8 mouse cellular contexts compared by ENCODE assay signal in genomic region chr5:122263933-122264905, GRCm38 (mm10). TPM values are rescaled to one million over a fixed set of nuclear protein-coding genes. Genes with fewer than 3 reads are reported as not detected.
DNase-seq lines count a peak whose midpoint lies in the region; ATAC-seq and TF ChIP-seq lines count a peak whose summit lies in the region.

TSS of gene Tctn1 (minus strand) at chr5:122264460.

- peak; percentile 47 to 78; a peak in 2 of 4 replicates for TF ChIP-seq POLR2A in MEL (IDR thresholded peaks at IDR 0.05; ENCODE audit: control insufficient read depth in 1 of 2, insufficient read depth in 1 of 2, low read depth in 1 of 2, low read length in 2 of 2, poor library complexity in 1 of 2)
- peak; percentile 51; the same call in 1 of the 2 replicates for TF ChIP-seq POLR2A in cerebellum, adult 2 months (IDR thresholded peaks at IDR 0.05; ENCODE audit: borderline replicate concordance, insufficient read depth, low read length)

- peaks cover 2 to 20% of the 10 kb centered on the region in 2 experiments; a peak in 3 of 4 replicates for H3K4me1 ChIP-seq in MEL (ENCODE audit: control insufficient read depth in 1 of 2, insufficient read depth in 2 of 2, low read length in 2 of 2)
- no peaks in the 10 kb centered on the region for H3K4me1 ChIP-seq in cerebellum, adult 2 months (ENCODE audit: control insufficient read depth, insufficient read depth, low read length)
- H3K4me1 ChIP-seq in forebrain, postnatal 0 days (ENCODE audit: insufficient read depth), result no peaks in the 10 kb centered on the region
- peaks cover 5% of the 10 kb centered on the region; the same call in 1 of the 2 replicates for H3K4me1 ChIP-seq in lung, embryonic 16.5 days (replicated peaks; ENCODE audit: control insufficient read depth, insufficient read depth, low read length)

- H3K79me2 ChIP-seq in MEL (ENCODE audit: control insufficient read depth, insufficient read depth, low read length, poor library complexity), result peaks cover 3% of the 10 kb centered on the region; the same call in 1 of the 2 replicates

- peak within 1 kb of the TSS; percentile 75 to 85 for H3K4me3 ChIP-seq in MEL (ENCODE audit: control insufficient read depth in 1 of 2, insufficient read depth in 1 of 2, low read depth in 2 of 2, low read length in 2 of 2)
- peak within 1 kb of the TSS; percentile 92 for H3K4me3 ChIP-seq in cerebellum, adult 2 months (replicated peaks; ENCODE audit: insufficient read depth, low read depth, low read length)
- peak within 1 kb of the TSS; percentile 79 for H3K4me3 ChIP-seq in forebrain, postnatal 0 days (ENCODE audit: low read depth, low read length)
- peak within 1 kb of the TSS; percentile 78 for H3K4me3 ChIP-seq in lung, embryonic 16.5 days (ENCODE audit: low read length)

- peak within 1 kb of the TSS; percentile 84 for H3K4me2 ChIP-seq in forebrain, postnatal 0 days (ENCODE audit: low read depth)
- H3K4me2 ChIP-seq in lung, embryonic 16.5 days (ENCODE audit: low read depth, low read length), result peak within 1 kb of the TSS; percentile 67

- TF ChIP-seq CTCF in MEL (IDR thresholded peaks at IDR 0.05 in 2 of 3, conservative IDR thresholded peaks at IDR 0.05 in 1 of 3; ENCODE audit: control insufficient read depth in 1 of 3, insufficient read depth in 1 of 3, low read depth in 2 of 3, low read length in 3 of 3, poor library complexity in 1 of 3, severe bottlenecking in 1 of 3), result no peak
- TF ChIP-seq CTCF in cerebellum, adult 2 months (IDR thresholded peaks at IDR 0.05; ENCODE audit: borderline replicate concordance, insufficient read depth, low read depth, low read length), result no peak
- 0 out of 2 replicates have a peak, but pooled peaks have one; percentile 5 for TF ChIP-seq CTCF in forebrain, postnatal 0 days (IDR thresholded peaks at IDR 0.05; ENCODE audit: low read depth)

- H3K9me3 ChIP-seq in MEL (replicated peaks; ENCODE audit: insufficient read depth, low read length), result no peaks in the 10 kb centered on the region
- no peaks in the 10 kb centered on the region for H3K9me3 ChIP-seq in forebrain, postnatal 0 days (ENCODE audit: low read length)
- no peaks in the 10 kb centered on the region for H3K9me3 ChIP-seq in lung, embryonic 16.5 days (ENCODE audit: control insufficient read depth, low read length)

- WGBS in cerebellum, adult 2 months, result under 1% methylated on average over 49 of the region's 49 CpGs
- 2% methylated on average over 49 of the region's 49 CpGs for WGBS in forebrain, postnatal 0 days
- under 1% methylated on average over 49 of the region's 49 CpGs for WGBS in lung, embryonic 16.5 days

- no peaks in the 10 kb centered on the region for H3K27me3 ChIP-seq in MEL (ENCODE audit: control insufficient read depth in 1 of 2, insufficient read depth in 2 of 2, low read length in 2 of 2)
- no peaks in the 10 kb centered on the region for H3K27me3 ChIP-seq in cerebellum, adult 2 months (ENCODE audit: control insufficient read depth, insufficient read depth, low read length)
- no peaks in the 10 kb centered on the region for H3K27me3 ChIP-seq in forebrain, postnatal 0 days (ENCODE audit: insufficient read depth, low read length)
- no peaks in the 10 kb centered on the region for H3K27me3 ChIP-seq in lung, embryonic 16.5 days (ENCODE audit: control insufficient read depth, insufficient read depth, low read depth, low read length)

- H3K36me3 ChIP-seq in MEL (ENCODE audit: control insufficient read depth in 1 of 2, insufficient read depth in 2 of 2, low read length in 2 of 2), result peaks cover 0 to 21% of the 10 kb centered on the region in 2 experiments; a peak in 2 of 4 replicates
- H3K36me3 ChIP-seq in forebrain, postnatal 0 days (ENCODE audit: insufficient read depth), result peaks cover 14% of the 10 kb centered on the region
- H3K36me3 ChIP-seq in lung, embryonic 16.5 days (ENCODE audit: control insufficient read depth, insufficient read depth, low read length), result no peaks in the 10 kb centered on the region

- peak; percentile 97 for DNase-seq in MEL (ENCODE audit: low read depth, low spot score)
- peak; percentile 87 to 91 for DNase-seq in cerebellum, adult 2 months
- peak; percentile 95 for DNase-seq in forebrain, postnatal 0 days
- DNase-seq in heart, postnatal 4 days, result peak; percentile 93
- DNase-seq in layer of hippocampus, adult 8-10 months (ENCODE audit: low spot score in 2 of 2), result peak; percentile 74 to 75
- DNase-seq in ovary, postnatal 10 days (ENCODE audit: low spot score), result peak; percentile 69
- peak; percentile 88 to 92 for DNase-seq in thymus, postnatal 10 days (ENCODE audit: low spot score in 2 of 2)

- peak within 1 kb of the TSS; percentile 82 for H3K9ac ChIP-seq in MEL (ENCODE audit: control insufficient read depth, low read depth, low read length, poor library complexity, severe bottlenecking)
- H3K9ac ChIP-seq in forebrain, postnatal 0 days, result peak within 1 kb of the TSS; percentile 87
- H3K9ac ChIP-seq in lung, embryonic 16.5 days (ENCODE audit: low read length), result peak within 1 kb of the TSS; percentile 86

- no peak; the same call in 1 of the 2 replicates for TF ChIP-seq RAD21 in MEL (IDR thresholded peaks at IDR 0.05; ENCODE audit: low read depth, low read length)

- peak; percentile 99 for ATAC-seq in forebrain, postnatal 0 days
- ATAC-seq in lung, embryonic 16.5 days (ENCODE audit: low read depth), result peak; percentile 100

- no peak for TF ChIP-seq EP300 in MEL (IDR thresholded peaks at IDR 0.05; ENCODE audit: low read depth in 1 of 2, low read length in 2 of 2)

- peak within 1 kb of the TSS; percentile 77 for H3K27ac ChIP-seq in MEL (ENCODE audit: control insufficient read depth, low read depth, low read length)
- H3K27ac ChIP-seq in cerebellum, adult 2 months (ENCODE audit: insufficient read depth, low read length), result peak within 1 kb of the TSS; percentile 44
- peak within 1 kb of the TSS; percentile 84 for H3K27ac ChIP-seq in forebrain, postnatal 0 days (ENCODE audit: low read depth, low read length)
- H3K27ac ChIP-seq in lung, embryonic 16.5 days (ENCODE audit: low read length), result no peak within 1 kb of the TSS

TF ChIP-seq in MEL, 35 proteins besides CTCF, POLR2A, EP300 and RAD21:
- TF ChIP-seq TCF12 (IDR thresholded peaks at IDR 0.05; ENCODE audit: low read depth, low read length) (no peak), CHD1 (IDR thresholded peaks at IDR 0.05; ENCODE audit: low read depth, low read length) (no peak), NELFE (IDR thresholded peaks at IDR 0.05; ENCODE audit: low read depth, low read length) (peak; percentile 53), ZMIZ1 (IDR thresholded peaks at IDR 0.05; ENCODE audit: low read depth, low read length) (no peak), KAT2A (conservative IDR thresholded peaks at IDR 0.05; ENCODE audit: low read depth, low read length) (no peak; the same call in 1 of the 2 replicates), MEF2A (IDR thresholded peaks at IDR 0.05; ENCODE audit: extremely low read depth, insufficient replicate concordance, low read depth, low read length, poor library complexity, severe bottlenecking) (no peak), MAZ (IDR thresholded peaks at IDR 0.05; ENCODE audit: low read depth, low read length) (0 out of 2 replicates have a peak, but pooled peaks have one; percentile 27), HCFC1 (IDR thresholded peaks at IDR 0.05; ENCODE audit: low read depth, low read length) (peak; percentile 77), USF1 (IDR thresholded peaks at IDR 0.05; ENCODE audit: low read depth, low read length) (no peak), SIN3A (IDR thresholded peaks at IDR 0.05; ENCODE audit: low read length) (peak; percentile 95), ETS1 (IDR thresholded peaks at IDR 0.05; ENCODE audit: low read depth, low read length) (no peak), ELF1 (IDR thresholded peaks at IDR 0.05; ENCODE audit: low read depth, low read length) (peak; percentile 85), ZC3H11A (IDR thresholded peaks at IDR 0.05; ENCODE audit: low read depth, low read length) (no peak), TBP (IDR thresholded peaks at IDR 0.05; ENCODE audit: low read depth, low read length) (0 out of 2 replicates have a peak, but pooled peaks have one; percentile 58), BHLHE40 (IDR thresholded peaks at IDR 0.05; ENCODE audit: borderline replicate concordance, low read depth, low read length) (no peak), MXI1 (IDR thresholded peaks at IDR 0.05; ENCODE audit: low read depth, low read length) (peak; percentile 89), ZNF384 (IDR thresholded peaks at IDR 0.05; ENCODE audit: low read depth, low read length) (peak; percentile 84), MAFK (IDR thresholded peaks at IDR 0.05; ENCODE audit: borderline replicate concordance, low read depth, low read length) (no peak), UBTF (IDR thresholded peaks at IDR 0.05; ENCODE audit: borderline replicate concordance, insufficient read depth, low read depth, low read length) (0 out of 2 replicates have a peak, but pooled peaks have one; percentile 21), GATA1 (IDR thresholded peaks at IDR 0.05; ENCODE audit: low read depth, low read length) (peak; percentile 25; the same call in 1 of the 2 replicates), JUND (IDR thresholded peaks at IDR 0.05; ENCODE audit: low read depth, low read length) (no peak)

RNA-seq across cellular contexts. Expression of gene Tctn1, which starts in this region (rescaled TPM):
- total RNA-seq in MEL (2012; rRNA removed), result 2.5 and 3.8 TPM in 2 replicates
- polyA plus RNA-seq in MEL (2012; ENCODE audit: insufficient read depth in 1 of 2, insufficient read length in 2 of 2, low read depth in 1 of 2, low replicate concordance in 2 of 2, missing spikeins in 1 of 2), result 1 to 10 TPM in 1 of 2 experiments, not detected in 1; 6.0 TPM
- polyA plus RNA-seq in cerebellum, adult 2 months (2012; rRNA removed), result 28.6 and 29.2 TPM in 2 replicates
- total RNA-seq in forebrain, postnatal 0 days (2014; rRNA removed), result 20.3 and 31.2 TPM in 2 replicates
- polyA plus RNA-seq in forebrain, postnatal 0 days (2015; fragmentation: Nextera tagmentation; extraction: Ambion mirVana), result 2.9 and 4.3 TPM in 2 replicates
- 1 to 10 TPM; 6.0 to 6.1 TPM for total RNA-seq in heart, postnatal 4 days (2021)
- 10 to 100 TPM; 14.7 to 17.7 (median 16.1) TPM for total RNA-seq in layer of hippocampus, adult 8-10 months (2022)
- 6.5 and 7.4 TPM in 2 replicates for polyA plus RNA-seq in lung, embryonic 16.5 days (2015; fragmentation: Nextera tagmentation; extraction: Ambion mirVana)
